Mouse (Mus musculus): ENCODE measurements around the gene Cers3.
A peak's percentile ranks its signal among the peaks of the same experiment; 100 is the strongest.

Cers3 gene

GRCm38 (mm10) chr7:66779944-66780942 lies 36.9 kb downstream of the Cers3 start:
- DNase-seq (ENCODE audit: low spot score), result peak; percentile 86

- DNase-seq (ENCODE audit: low spot score), result no peak
These were observed 43.2 kb downstream of the Cers3 start for GRCm38 (mm10) chr7:66786476-66786875.

- DNase-seq (ENCODE audit: low spot score), result no peak
These were observed 44.5 kb downstream of the Cers3 start for GRCm38 (mm10) chr7:66787816-66788215.

DNA sequence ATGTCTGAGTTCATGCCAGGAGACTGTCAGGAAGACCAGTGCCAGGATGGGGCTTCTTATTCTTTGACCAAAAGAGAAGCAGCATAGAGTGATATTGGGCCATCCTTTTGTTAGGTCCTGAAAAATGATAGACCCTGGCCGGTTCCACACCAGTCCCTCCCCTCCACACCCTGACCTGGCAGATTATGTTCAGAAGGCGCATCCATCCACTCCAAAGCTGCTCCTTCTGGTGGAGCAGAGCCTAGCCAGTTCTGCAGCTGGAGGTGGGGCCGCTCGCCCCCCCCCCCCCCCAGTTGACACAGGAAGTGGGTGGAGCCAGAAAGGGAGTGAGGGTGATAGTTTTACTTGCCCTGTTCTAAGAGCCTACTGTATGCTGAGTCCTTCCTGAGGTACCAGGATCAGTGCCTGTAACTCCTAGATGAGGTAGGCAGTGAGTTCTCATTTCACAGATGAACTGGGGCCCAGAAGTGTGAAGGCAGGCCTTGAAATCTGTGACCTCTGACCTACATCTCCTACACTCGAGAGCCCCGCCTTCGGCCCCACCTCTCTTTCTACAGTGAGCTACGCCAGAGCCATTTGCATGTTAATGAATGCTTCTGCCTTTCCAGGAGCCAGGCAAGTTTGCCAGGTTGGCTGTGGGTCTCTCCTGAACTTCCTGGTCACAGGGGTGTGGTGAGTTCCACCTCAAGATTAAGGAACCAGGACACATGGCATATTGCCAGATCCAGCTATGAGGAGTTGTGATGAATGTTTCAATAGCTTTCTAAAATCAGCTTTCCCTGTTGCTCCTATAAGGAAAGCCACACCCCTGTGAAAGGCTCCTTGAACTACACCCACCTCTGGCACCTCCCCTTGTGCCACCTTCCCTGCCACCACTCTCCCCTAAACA lies 46.8 kb downstream of the Cers3 start:
- peak; percentile 57 for DNase-seq (ENCODE audit: low spot score)

- DNase-seq (ENCODE audit: low spot score), result no peak
These were observed 47.7 kb downstream of the Cers3 start for GRCm38 (mm10) chr7:66791022-66791421.

GRCm38 (mm10) chr7:66796909-66797308 lies 53.6 kb downstream of the Cers3 start:
- no peak for DNase-seq (ENCODE audit: low spot score)

DNA sequence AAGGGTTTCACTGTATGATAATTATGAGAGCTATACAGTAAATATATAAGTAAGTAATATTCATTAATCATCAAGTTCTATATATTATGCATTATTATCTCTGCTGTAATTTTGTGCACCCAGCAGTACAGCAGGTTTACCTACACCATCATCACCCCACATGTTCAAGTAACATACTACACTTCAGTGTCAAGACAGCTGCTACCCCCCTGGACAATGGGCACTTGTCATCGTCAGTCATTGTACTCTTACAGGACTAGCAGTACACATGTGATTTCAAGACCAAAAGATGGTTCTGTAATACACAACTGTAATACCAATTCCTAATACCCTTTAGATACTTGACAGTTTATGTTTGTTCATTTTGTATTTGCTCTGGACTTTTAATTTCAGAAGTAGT lies 54.0 kb downstream of the Cers3 start:
- no peak for DNase-seq (ENCODE audit: low spot score)

DNA sequence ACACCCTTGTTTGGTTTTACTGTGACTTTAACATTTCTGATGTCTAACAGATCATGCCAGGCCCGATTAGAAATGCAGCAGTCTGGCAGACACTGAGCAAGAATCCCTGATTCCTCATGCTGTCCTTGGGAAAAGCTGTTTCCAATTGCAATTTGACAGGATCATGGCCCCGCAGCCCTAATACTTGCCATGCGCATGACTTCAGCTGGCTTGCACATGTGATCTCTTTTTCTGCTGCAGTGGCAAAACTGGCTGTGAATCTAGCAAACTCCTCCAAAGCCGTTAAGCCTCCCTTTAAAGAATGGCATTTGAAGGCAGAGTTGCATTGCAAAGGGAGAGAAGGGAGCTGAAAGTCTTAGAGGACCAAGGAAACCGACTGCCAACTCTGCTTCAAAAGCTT lies 55.5 kb downstream of the Cers3 start:
- DNase-seq (ENCODE audit: low spot score), result peak; percentile 27

DNA sequence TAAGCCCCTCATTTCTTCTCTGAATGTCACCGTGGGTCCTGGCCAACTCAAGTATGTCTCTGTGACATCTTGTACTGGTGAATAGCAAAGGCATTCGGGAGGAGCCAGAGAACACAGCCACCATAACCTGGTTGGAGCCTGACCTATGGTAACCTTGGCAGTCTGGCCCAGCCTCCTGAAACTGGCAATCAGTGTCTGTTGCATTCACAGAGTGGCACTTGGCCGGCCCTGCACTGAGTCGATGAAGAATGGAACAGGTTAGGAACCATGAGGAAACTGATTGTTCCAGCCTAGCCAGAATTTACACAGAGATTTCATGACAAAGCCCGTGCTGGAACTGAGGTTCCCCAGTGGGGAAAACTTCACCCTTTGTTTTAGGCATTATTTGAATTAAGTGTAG lies 57.5 kb downstream of the Cers3 start:
- DNase-seq (ENCODE audit: low spot score), result no peak

GRCm38 (mm10) chr7:66801785-66802184 lies 58.5 kb downstream of the Cers3 start:
- no peak for DNase-seq (ENCODE audit: low spot score)

- no peak for DNase-seq (ENCODE audit: low spot score)
These were observed 60.5 kb downstream of the Cers3 start for GRCm38 (mm10) chr7:66803798-66804197.

DNA sequence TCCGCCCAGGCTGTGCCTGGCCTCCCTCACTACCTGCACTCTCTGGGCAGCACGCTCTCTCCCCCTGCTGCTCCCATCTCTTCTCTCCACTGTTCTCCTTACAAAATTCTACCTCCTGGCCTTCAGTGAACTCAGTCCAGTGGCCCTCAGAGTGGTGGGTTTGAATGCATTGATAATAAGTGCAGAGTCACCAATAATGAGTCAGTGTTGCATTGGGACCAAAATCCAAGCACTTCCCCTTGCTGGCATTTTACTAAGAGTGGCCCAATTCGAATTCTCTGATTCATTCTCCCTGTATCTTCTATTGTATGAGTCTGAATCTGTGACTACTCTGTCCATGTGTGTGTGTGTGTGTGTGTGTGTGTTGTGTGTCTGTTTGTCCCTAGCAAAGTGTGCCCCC lies 63.5 kb downstream of the Cers3 start:
- DNase-seq (ENCODE audit: low spot score), result no peak

GRCm38 (mm10) chr7:66810436-66810835 lies 67.1 kb downstream of the Cers3 start:
- no peak for DNase-seq (ENCODE audit: low spot score)

GRCm38 (mm10) chr7:66811294-66811693 lies 68.0 kb downstream of the Cers3 start:
- no peak for DNase-seq (ENCODE audit: low spot score)

DNA sequence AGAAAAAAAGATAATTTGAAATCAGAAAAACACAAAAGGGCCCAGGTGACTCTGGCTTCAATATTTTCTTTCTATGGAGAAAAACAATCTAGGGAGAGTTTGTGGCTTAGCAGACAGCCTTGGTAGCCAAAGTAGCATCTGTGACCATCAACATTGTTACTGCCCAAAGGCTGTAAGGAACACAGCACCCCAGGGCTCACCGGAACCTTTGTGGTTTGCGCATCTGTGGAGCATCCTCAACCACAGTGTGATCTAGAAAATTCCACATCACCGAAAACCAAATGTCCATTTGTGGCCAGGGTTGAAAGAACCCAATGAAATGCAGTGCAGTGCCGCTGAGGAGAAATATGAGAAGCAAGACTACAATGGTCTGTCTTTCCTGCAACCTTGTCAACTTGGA lies 69.0 kb downstream of the Cers3 start:
- DNase-seq (ENCODE audit: low spot score), result no peak

DNA sequence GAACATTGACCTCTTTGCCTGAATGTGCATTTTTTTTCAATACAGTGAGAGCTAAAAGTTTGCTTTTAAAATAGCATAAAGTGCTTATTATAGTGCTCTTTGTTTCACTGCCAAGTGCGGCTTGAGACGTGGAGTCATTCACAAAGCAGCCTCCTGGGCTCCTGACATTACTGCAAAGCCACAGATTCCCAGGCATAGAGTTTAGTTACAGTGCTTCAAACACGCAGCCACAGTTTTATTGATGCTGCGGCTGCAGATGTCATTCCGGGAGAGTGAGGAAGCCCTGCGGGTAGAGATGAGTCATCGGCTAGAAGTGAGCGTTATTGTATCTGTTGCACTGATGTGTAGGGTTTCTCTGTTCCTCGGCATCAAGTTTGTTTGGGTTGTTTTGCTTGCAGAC lies 69.4 kb downstream of the Cers3 start:
- no peak for DNase-seq (ENCODE audit: low spot score)

GRCm38 (mm10) chr7:66813172-66813571 lies 69.9 kb downstream of the Cers3 start:
- no peak for DNase-seq (ENCODE audit: low spot score)

GRCm38 (mm10) chr7:66815526-66815925 lies 72.2 kb downstream of the Cers3 start:
- DNase-seq (ENCODE audit: low spot score), result no peak

- DNase-seq (ENCODE audit: low spot score), result peak; percentile 33
These were observed 76.7 kb downstream of the Cers3 start for GRCm38 (mm10) chr7:66820034-66820433.

- no peak for DNase-seq (ENCODE audit: low spot score)
These were observed 87.5 kb downstream of the Cers3 start for GRCm38 (mm10) chr7:66830803-66831202.

DNA sequence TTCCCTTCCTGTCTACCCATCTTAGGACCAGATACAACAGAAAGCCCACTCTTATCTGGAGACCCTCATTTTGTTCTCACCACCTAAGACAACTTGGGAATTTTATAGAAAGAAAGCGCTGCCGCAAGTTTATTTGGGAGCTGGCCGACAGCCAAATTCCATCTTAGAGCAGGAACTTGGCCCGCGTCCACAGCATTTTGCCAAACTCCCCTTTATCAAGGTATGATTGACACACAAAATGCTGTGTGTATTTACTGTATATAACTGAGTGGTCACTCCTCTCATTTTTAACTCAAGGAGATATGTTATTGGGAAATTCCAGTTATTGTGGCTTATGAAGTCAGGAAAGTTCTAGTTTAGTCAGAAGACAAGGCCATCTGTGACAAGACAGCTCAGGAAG lies 88.0 kb downstream of the Cers3 start:
- peak; percentile 75 for DNase-seq (ENCODE audit: low spot score)

- peak; percentile 95 for DNase-seq (ENCODE audit: low spot score)
These were observed 96.2 kb downstream of the Cers3 start, which contains the start of gene Adamts17 for GRCm38 (mm10) chr7:66839463-66840007. Gene Adamts17 (plus strand): TSS chr7:66839735.

All from urinary bladder, postnatal 14 days (tissue).